Mouse (Mus musculus) midbrain, embryonic 16.5 days (tissue): ENCODE results near the gene Catsperd. TPM values are rescaled to one million over a fixed set of nuclear protein-coding genes. Genes with fewer than 3 reads are reported as not detected.

Source experiments
- ATAC-seq: fragments of 200-750 bp; cut with Nextera tagmentation; 2 replicates; pipeline ENCODE4 v1.8.0; 2017; ENCODE audit warnings: moderate TSS enrichment
- H3K27ac ChIP-seq: fragments of 300-500 bp; sonication (generic); 2 replicates; pipeline ENCODE4 v1.5.1; 2014; ENCODE audit warnings: mild to moderate bottlenecking, low read length, mixed read lengths
- H3K27me3 ChIP-seq: fragments of 300-500 bp; sonication (generic); 2 replicates; pipeline ENCODE4 v1.6.1; 2014; ENCODE audit warnings: low read depth, low read length, mixed read lengths; ENCODE audit not compliant: control insufficient read depth, insufficient read depth
- H3K36me3 ChIP-seq: fragments of 300-500 bp; sonication (generic); 2 replicates; pipeline ENCODE4 v1.6.1; 2014; ENCODE audit warnings: mild to moderate bottlenecking, low read length, moderate library complexity, mixed read lengths; ENCODE audit not compliant: control insufficient read depth, insufficient read depth
- H3K4me1 ChIP-seq: fragments of 300-500 bp; sonication (generic); 2 replicates; pipeline ENCODE4 v1.6.1; 2014; ENCODE audit warnings: mild to moderate bottlenecking, low read length, mixed read lengths; ENCODE audit not compliant: control insufficient read depth, insufficient read depth
- H3K4me2 ChIP-seq: fragments of 300-500 bp; sonication (generic); 2 replicates; pipeline ENCODE4 v1.6.1; 2014; ENCODE audit warnings: mild to moderate bottlenecking, low read length, mixed read lengths
- H3K4me3 ChIP-seq: fragments of 300-500 bp; sonication (generic); 2 replicates; pipeline ENCODE4 v1.5.1; 2014; ENCODE audit warnings: low read depth, mild to moderate bottlenecking, low read length, moderate library complexity, mixed read lengths
- H3K9ac ChIP-seq: fragments of 300-500 bp; sonication (generic); 2 replicates; pipeline ENCODE4 v1.6.1; 2014; ENCODE audit warnings: low read depth, low read length, mixed read lengths
- H3K9me3 ChIP-seq: fragments of 300-500 bp; sonication (generic); replicated peaks from 2 replicates; pipeline ENCODE4 v1.6.1; 2014; ENCODE audit warnings: mild to moderate bottlenecking, low read length, mixed read lengths; ENCODE audit not compliant: control insufficient read depth, poor library complexity, severe bottlenecking
- WGBS: fragments of 180-500 bp; shearing (Covaris S2); extraction: QIAGEN DNeasy Blood & Tissue Kit; methylation state at CpG from one replicate; pipeline ENCODE4 v1.1.7; 2014; 5-methylcytosine and 5-hydroxymethylcytosine counted together
- polyA plus RNA-seq: library from polyadenylated mRNA; unstranded; fragments of >200 nt; fragmentation: Nextera tagmentation; extraction: Ambion mirVana; gene quantifications from 2 replicates; pipeline ENCODE4 v1.2.1, GENCODE M21; 2015

The Catsperd gene
- polyA plus RNA-seq, 1 experiment from 2014 or later = 1.8 TPM

DNA sequence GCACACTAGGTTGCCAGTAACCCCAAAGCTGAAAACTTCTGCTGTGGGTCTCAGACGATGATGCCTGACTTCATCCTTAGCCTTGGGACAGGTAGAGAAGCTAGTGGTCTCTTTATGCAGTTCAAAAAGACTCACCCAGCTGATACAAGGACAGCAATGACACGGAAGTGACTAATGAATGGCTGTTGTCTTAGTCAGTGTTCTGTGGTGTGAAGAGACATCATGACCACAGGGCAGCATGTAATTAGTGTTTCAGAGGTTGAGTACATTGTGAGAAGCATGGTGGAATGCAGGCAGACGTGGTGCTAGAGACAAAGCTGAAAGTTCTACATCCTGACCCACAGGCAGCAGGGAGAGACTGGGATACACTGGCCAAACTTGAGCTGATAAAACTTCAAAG is 39.6 kb downstream of the Catsperd start:
- H3K4me1 ChIP-seq = peaks cover 8% of the 10 kb centered on the region; the same call in 1 of the 2 replicates
- no peak overlapping the region for H3K9ac ChIP-seq
- H3K4me2 ChIP-seq = no peak overlapping the region
- no peaks in the 10 kb centered on the region; the same call in none of the 2 replicates for H3K27me3 ChIP-seq
- no peaks in the 10 kb centered on the region for H3K9me3 ChIP-seq
- 79% methylated on average over 3 of the region's 3 CpGs for WGBS
- H3K27ac ChIP-seq = no peak overlapping the region
- H3K36me3 ChIP-seq = no peaks in the 10 kb centered on the region
- H3K4me3 ChIP-seq = no peak overlapping the region
- ATAC-seq = no peak

DNA sequence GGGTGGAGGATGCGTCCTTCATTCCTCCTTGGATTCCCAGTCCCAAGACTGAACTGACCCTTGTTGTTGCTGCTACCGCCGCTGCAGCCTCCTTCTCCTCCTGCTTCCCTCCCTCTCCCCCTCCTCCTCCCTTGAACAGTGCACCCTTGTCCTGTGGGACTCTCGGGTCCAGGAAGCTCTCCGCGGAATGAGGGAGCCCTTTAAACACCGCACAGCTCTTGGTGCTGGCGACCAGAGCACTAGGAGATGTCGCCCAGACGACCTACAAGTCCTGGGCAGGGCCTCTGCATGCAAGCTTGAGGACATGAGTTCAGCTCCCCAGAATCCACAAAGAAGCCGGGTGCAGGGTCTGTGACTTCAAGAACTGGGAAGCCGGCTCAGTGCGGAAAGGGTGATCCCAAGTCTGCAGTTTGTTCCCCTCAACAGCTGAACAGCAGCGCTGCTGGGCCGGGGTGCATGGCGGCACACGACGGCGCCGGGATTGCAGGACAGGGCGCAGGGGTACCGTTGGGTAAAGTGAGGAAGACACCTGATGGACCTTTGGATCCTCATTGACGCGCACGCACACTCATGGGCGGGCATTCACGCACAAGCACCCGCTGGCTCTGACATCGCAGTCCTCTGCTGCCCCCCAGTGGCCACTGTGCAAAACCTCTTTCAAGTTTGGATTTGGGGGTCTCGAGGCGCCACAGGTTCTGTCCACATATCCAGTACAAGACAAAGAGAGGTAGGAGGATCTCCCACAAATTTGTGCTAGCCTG is 40.6 kb downstream of the Catsperd start:
- 4% methylated on average over 31 of the region's 31 CpGs for WGBS
- peak; percentile 22; the same call in 1 of the 2 replicates for ATAC-seq
- Histone ChIP-seq H3K27ac (no peak overlapping the region), H3K4me1 (peaks cover 10% of the 10 kb centered on the region; the same call in 1 of the 2 replicates), H3K9me3 (no peaks in the 10 kb centered on the region), H3K36me3 (no peaks in the 10 kb centered on the region), H3K9ac (peak overlapping the region; percentile 63), H3K4me2 (peak overlapping the region; percentile 71), H3K27me3 (no peaks in the 10 kb centered on the region; the same call in none of the 2 replicates), H3K4me3 (peak overlapping the region; percentile 36)

DNA sequence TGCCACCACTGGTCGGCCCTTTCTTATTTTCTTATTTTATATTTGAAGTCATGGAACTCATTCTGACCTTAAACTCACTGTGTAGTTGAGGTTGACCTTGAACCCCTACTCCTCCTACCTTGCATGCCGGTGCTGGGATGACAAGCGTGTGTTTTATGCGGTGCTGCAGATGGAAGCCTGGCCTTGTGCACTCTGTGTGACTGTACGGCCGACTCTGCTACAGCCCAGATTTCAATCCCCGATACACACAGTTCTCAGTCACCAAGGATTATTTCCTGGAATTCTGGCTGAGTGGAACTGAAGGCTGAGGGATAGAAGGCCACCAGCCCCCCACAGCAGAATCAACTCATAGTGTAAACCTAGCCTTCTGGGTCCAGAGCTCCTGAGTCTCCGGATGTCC is 41.8 kb downstream of the Catsperd start:
- H3K4me1 ChIP-seq = peaks cover 18% of the 10 kb centered on the region
- H3K9me3 ChIP-seq = no peaks in the 10 kb centered on the region
- no peaks in the 10 kb centered on the region for H3K36me3 ChIP-seq
- no peak overlapping the region for H3K9ac ChIP-seq
- no peak overlapping the region for H3K27ac ChIP-seq
- WGBS = 92% methylated on average over 8 of the region's 8 CpGs
- no peaks in the 10 kb centered on the region; the same call in 1 of the 2 replicates for H3K27me3 ChIP-seq
- ATAC-seq = no peak
- no peak overlapping the region for H3K4me2 ChIP-seq
- no peak overlapping the region for H3K4me3 ChIP-seq

DNA sequence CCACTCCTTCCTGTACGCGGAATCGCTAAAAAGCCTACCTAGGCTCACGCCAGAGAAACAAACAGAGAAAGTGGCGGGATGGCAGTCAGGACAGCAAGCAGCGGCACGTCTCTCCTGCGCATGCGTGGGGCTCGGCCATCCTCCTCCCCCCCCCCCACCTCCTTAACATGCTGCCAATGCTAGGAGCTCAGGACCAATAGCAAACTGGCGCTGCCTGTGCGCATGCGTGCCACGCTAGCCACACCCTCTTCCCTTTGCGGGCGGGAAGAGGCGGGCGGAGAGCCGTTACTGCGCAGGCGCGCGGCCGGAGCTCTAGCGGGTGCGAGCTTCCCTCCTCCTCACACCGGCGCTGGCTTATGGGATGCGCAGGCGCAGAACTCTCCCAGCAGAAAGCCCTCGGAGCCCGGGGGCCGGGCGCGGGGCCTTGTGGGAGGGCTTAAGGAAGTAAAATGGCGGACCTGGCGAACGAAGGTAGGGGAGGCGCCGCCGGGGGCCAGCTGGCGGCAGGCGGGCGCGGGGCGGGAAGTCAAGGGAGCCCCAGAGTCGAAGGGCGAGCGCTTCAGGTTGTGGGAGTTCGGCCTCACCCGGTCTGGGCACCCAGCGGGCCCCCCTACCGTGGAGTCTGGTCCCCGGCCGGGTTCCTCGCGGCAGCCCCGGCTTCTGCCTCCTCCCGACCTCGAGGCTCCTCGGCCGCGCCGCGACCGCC is 45.2 kb downstream of the Catsperd start, which contains the start of gene Ranbp3:
Ranbp3 (plus strand) TSS at position 354 of the 706 bp plus-strand sequence.
- H3K27me3 ChIP-seq = no peaks in the 10 kb centered on the region; the same call in 1 of the 2 replicates
- under 1% methylated on average over 51 of the region's 66 CpGs for WGBS
- peak; percentile 85 for ATAC-seq

DNA sequence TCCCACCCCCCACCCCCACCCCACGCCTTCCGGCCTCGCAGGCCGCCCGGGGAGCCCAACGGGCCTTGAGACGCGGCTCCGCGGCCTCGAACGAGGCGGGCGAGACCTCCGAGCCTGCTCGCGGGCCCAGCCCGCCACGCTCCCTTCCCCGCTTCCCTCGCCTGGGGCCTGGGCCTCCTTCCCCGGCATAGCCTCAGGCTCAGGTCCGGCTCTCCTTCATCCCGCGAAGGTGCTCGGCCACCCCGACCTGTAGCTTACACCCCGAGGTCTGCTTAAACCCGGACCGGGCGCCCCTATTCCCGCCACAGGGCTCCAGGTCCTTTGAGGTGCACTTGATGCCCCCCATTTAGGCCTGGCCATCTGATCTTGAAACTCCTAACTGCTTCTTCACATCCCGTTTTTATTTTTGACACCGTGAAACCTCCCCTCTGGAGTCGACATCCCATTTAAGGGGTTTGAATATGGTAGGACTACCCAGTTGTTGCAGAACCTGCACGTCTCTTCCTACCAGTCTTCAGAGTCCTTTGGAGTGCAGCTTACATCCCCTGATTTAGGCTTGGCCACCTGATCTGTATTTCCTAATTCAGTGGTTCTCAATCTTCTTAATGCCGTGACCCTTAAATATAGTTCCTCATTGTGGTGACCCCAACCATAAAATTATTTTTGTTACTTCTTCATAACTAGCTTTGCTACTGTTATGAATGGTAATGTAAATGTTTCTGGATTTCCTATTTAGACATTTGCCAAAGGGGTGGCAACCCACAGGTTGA is 45.9 kb downstream of the Catsperd start:
- Histone ChIP-seq H3K4me1 (peaks cover 29% of the 10 kb centered on the region), H3K4me2 (peak overlapping the region; percentile 81), H3K4me3 (peak overlapping the region; percentile 97), H3K27ac (peak overlapping the region; percentile 86), H3K9me3 (no peaks in the 10 kb centered on the region), H3K27me3 (no peaks in the 10 kb centered on the region), H3K36me3 (0 out of 2 replicates have a peak, but pooled peaks cover 3% of the 10 kb centered on the region), H3K9ac (peak overlapping the region; percentile 95)
- no peak; the same call in 1 of the 2 replicates for ATAC-seq
- 2% methylated on average over 27 of the region's 37 CpGs for WGBS

More for the DNA sequence above, 45.2 kb downstream of the Catsperd start, which contains the start of gene Ranbp3:
- peak within 1 kb of the TSS; percentile 97 for H3K4me3 ChIP-seq
- H3K4me1 ChIP-seq = peaks cover 34% of the 10 kb centered on the region
- H3K9ac ChIP-seq = peak within 1 kb of the TSS; percentile 95
- 0 out of 2 replicates have a peak, but pooled peaks cover 3% of the 10 kb centered on the region for H3K36me3 ChIP-seq
- H3K9me3 ChIP-seq = no peaks in the 10 kb centered on the region
- peak within 1 kb of the TSS; percentile 91 for H3K27ac ChIP-seq
- peak within 1 kb of the TSS; percentile 81 for H3K4me2 ChIP-seq

DNA sequence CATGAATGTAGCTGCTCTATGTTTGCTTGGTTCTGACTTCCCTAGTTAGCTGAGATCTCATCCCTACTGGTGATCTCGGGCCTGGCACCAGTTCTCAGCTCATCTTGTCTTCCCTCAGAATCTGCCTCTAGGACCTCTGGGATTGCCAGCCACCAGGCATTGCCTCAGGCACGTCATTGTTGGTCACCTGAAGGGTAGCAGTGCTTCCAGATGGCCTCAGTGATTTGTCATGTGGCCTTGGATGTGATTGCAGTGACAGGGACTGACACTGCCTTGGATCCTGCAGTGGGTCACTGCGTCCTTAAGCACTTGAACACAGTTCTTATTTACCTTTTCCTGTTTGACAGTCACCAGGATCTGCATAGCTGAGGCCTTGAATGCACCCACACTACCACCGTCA is 53.8 kb downstream of the Catsperd start:
- peaks cover 2% of the 10 kb centered on the region; the same call in 1 of the 2 replicates for H3K4me1 ChIP-seq
- H3K4me2 ChIP-seq = no peak overlapping the region
- no peaks in the 10 kb centered on the region for H3K27me3 ChIP-seq
- H3K9me3 ChIP-seq = no peaks in the 10 kb centered on the region
- WGBS = 85% methylated on average over 4 of the region's 4 CpGs
- H3K27ac ChIP-seq = no peak overlapping the region
- no peak for ATAC-seq
- H3K36me3 ChIP-seq = peaks cover 12% of the 10 kb centered on the region
- no peak overlapping the region for H3K9ac ChIP-seq
- H3K4me3 ChIP-seq = no peak overlapping the region

DNA sequence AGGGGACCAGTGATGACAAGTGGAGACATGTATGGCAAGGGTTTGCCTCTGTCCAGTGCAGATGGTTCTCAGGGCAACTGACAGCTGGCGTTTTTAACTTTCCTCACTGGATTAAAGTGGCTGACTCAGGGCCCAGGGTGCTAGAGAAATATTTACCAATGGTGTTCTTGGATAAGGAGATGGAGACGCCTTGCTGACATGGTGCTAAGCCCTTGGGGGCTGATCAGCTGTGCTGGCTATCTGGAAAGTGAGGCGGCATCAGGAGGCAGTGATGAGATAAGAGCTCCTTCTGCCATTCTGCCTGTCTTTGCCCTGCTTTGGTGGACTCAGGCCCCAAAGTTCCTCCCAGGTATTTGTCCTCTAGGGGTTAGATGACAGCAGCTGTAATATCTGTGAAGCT is 54.9 kb downstream of the Catsperd start:
- no peak for ATAC-seq
- no peaks in the 10 kb centered on the region for H3K4me1 ChIP-seq
- H3K27me3 ChIP-seq = no peaks in the 10 kb centered on the region
- H3K4me2 ChIP-seq = no peak overlapping the region
- no peak overlapping the region for H3K9ac ChIP-seq
- no peaks in the 10 kb centered on the region for H3K9me3 ChIP-seq
- WGBS = 73% methylated on average over 3 of the region's 3 CpGs
- no peak overlapping the region for H3K27ac ChIP-seq
- no peak overlapping the region for H3K4me3 ChIP-seq
- H3K36me3 ChIP-seq = peaks cover 17% of the 10 kb centered on the region

DNA sequence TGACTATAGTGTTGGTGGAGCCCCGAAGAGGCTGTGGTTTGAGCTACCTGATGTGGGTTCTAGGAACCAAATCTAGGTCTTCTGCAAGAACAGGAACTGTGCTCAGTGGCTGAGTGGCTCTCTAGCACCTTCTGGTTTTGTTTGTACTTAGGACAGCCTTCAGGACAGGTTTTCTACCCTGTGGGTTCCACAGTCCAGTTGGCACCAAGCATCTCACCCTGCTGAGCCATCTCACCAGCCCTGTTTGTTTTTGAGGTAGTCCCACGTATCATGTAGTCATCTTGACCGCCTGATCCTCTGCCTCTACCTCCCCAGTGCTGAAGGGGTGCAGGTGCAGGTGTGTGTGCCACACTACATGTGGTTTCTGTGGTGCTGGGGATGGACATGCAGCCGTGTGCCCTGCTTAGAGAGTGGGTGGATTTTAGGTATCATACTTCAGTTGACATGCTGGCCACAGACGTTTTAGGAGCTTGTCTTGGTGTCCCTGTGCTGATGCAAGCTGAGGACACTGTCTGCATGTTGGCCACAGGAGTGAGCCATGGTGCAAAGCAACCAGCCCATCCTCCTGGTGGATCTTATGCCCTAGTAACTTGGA is 55.7 kb downstream of the Catsperd start:
- Histone ChIP-seq H3K4me1 (no peaks in the 10 kb centered on the region), H3K4me3 (no peak overlapping the region), H3K4me2 (no peak overlapping the region), H3K9ac (no peak overlapping the region), H3K27me3 (no peaks in the 10 kb centered on the region), H3K36me3 (peaks cover 17% of the 10 kb centered on the region), H3K9me3 (no peaks in the 10 kb centered on the region), H3K27ac (no peak overlapping the region)
- ATAC-seq = no peak
- WGBS = 92% methylated on average over 5 of the region's 5 CpGs
